Mouse (Mus musculus): ENCODE data around the gene Panx1.

- TF ChIP-seq CTCF (IDR thresholded peaks at IDR 0.05; ENCODE audit: control insufficient read depth, insufficient read depth, insufficient read length) = no peak
- TF ChIP-seq FOSL1 (IDR thresholded peaks at IDR 0.05; ENCODE audit: insufficient read depth, low read length, poor library complexity, severe bottlenecking) = no peak
- TF ChIP-seq MAX (IDR thresholded peaks at IDR 0.05) = no peak
- TF ChIP-seq USF1 (IDR thresholded peaks at IDR 0.05; ENCODE audit: low read depth) = no peak
- no peak for TF ChIP-seq CEBPB (IDR thresholded peaks at IDR 0.05; ENCODE audit: low read depth)
These were observed 63.6 kb downstream of the Panx1 start for GRCm38 (mm10) chr9:14981539-14982155.
